Mouse (Mus musculus) liver, embryonic 13.5 days (tissue): ENCODE measurements around the gene Tnfrsf13c. TPM values are rescaled to one million over a fixed set of nuclear protein-coding genes. Genes with fewer than 3 reads are reported as not detected.

Source experiments
- ATAC-seq: fragments of 200-750 bp; cut with Nextera tagmentation; 2 replicates; pipeline ENCODE4 v1.8.0; 2017; ENCODE audit warnings: low read depth, mild to moderate bottlenecking, moderate number of reproducible peaks, moderate library complexity
- DNase-seq: peaks from one replicate; pipeline ENCODE4 v3.0.0; 2022
- H3K27ac ChIP-seq: fragments of 300-500 bp; sonication (generic); 2 replicates; pipeline ENCODE4 v1.5.1; 2015; ENCODE audit warnings: moderate library complexity, mild to moderate bottlenecking, inconsistent platforms
- H3K27me3 ChIP-seq: fragments of 300-500 bp; sonication (generic); 2 replicates; pipeline ENCODE4 v1.6.1; 2015; ENCODE audit warnings: mild to moderate bottlenecking, inconsistent platforms
- H3K36me3 ChIP-seq: fragments of 300-500 bp; sonication (generic); 2 replicates; pipeline ENCODE4 v1.6.1; 2015; ENCODE audit warnings: mild to moderate bottlenecking, inconsistent platforms
- H3K4me1 ChIP-seq: fragments of 300-500 bp; sonication (generic); replicated peaks from 2 replicates; pipeline ENCODE4 v1.6.1; 2015; ENCODE audit warnings: inconsistent platforms
- H3K4me2 ChIP-seq: fragments of 300-500 bp; sonication (generic); 2 replicates; pipeline ENCODE4 v1.6.1; 2015; ENCODE audit warnings: inconsistent platforms, mild to moderate bottlenecking, moderate library complexity
- H3K4me3 ChIP-seq: fragments of 300-500 bp; sonication (generic); replicated peaks from 2 replicates; pipeline ENCODE4 v1.5.1; 2015; ENCODE audit warnings: mild to moderate bottlenecking, inconsistent platforms
- H3K9ac ChIP-seq: fragments of 300-500 bp; sonication (generic); 2 replicates; pipeline ENCODE4 v1.6.1; 2015; ENCODE audit warnings: mild to moderate bottlenecking, inconsistent platforms
- H3K9me3 ChIP-seq: fragments of 300-500 bp; sonication (generic); replicated peaks from 2 replicates; pipeline ENCODE4 v1.6.1; 2016; ENCODE audit warnings: inconsistent platforms
- WGBS: fragments of 180-500 bp; shearing (Covaris S2); methylation state at CpG from one replicate; pipeline ENCODE4 v1.1.7; 2015; ENCODE audit not compliant: insufficient replicate concordance; 5-methylcytosine and 5-hydroxymethylcytosine counted together
- polyA plus RNA-seq: library from polyadenylated mRNA; unstranded; fragments of >200 nt; fragmentation: Nextera tagmentation; extraction: Ambion mirVana; gene quantifications from 2 replicates; pipeline ENCODE4 v1.2.1, GENCODE M21; 2015

Tnfrsf13c gene
- polyA plus RNA-seq, 1 experiment from 2014 or later = 0.38 TPM

- H3K9me3 ChIP-seq = 0 out of 2 replicates have a peak, but pooled peaks cover 4% of the 10 kb centered on the region
- H3K4me2 ChIP-seq = no peak overlapping the region
- H3K4me3 ChIP-seq = no peak overlapping the region
- peaks cover 50% of the 10 kb centered on the region for H3K4me1 ChIP-seq
- H3K27ac ChIP-seq = peak overlapping the region; percentile 98
- no peak overlapping the region for H3K9ac ChIP-seq
- ATAC-seq (no peak), DNase-seq (peak; percentile 35)
- H3K36me3 ChIP-seq = peaks cover 90% of the 10 kb centered on the region
- 96% methylated on average over 10 of the region's 10 CpGs for WGBS
- H3K27me3 ChIP-seq = no peaks in the 10 kb centered on the region
Observed at GRCm38 (mm10) chr15:82188481-82189240, 35.5 kb downstream of the Tnfrsf13c start.

GRCm38 (mm10) chr15:82187924-82188323 is 36.2 kb downstream of the Tnfrsf13c start:
- H3K9me3 ChIP-seq = 0 out of 2 replicates have a peak, but pooled peaks cover 4% of the 10 kb centered on the region
- no peak for DNase-seq
- no peak overlapping the region for H3K9ac ChIP-seq
- H3K4me2 ChIP-seq = no peak overlapping the region
- H3K27me3 ChIP-seq = no peaks in the 10 kb centered on the region
- H3K27ac ChIP-seq = peak overlapping the region; percentile 98
- peaks cover 90% of the 10 kb centered on the region for H3K36me3 ChIP-seq
- H3K4me3 ChIP-seq = no peak overlapping the region
- WGBS = 80% methylated on average over 1 of the region's 1 CpGs
- ATAC-seq = no peak
- peaks cover 57% of the 10 kb centered on the region for H3K4me1 ChIP-seq

DNA sequence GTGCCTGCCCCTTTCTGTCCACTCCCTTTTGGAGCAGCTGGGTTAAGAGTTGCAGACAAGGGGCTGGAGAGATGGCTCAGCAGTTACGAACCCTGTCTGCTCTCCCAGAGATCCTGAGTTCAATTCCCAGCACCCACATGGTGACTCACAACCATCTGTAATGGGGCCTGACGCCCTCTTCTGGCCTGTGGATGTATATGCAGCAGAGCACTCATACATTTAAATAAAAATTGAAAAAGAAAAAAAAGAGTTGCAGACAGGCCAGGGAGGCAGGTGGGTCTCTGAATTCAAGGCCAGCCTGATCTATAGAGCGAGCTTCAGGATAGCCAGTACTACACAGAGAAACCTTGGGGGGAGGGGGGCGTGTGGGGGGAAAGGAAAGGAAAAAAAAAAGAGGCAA is 36.8 kb downstream of the Tnfrsf13c start:
- Histone ChIP-seq H3K9ac (peak overlapping the region; percentile 72; the same call in 1 of the 2 replicates), H3K9me3 (peaks cover 6% of the 10 kb centered on the region), H3K4me3 (no peak overlapping the region), H3K4me2 (peak overlapping the region; percentile 70; the same call in 1 of the 2 replicates), H3K27me3 (no peaks in the 10 kb centered on the region), H3K27ac (peak overlapping the region; percentile 98), H3K36me3 (peaks cover 90% of the 10 kb centered on the region), H3K4me1 (peaks cover 59% of the 10 kb centered on the region)
- no peak for ATAC-seq
- DNase-seq = no peak
- WGBS = 81% methylated on average over 4 of the region's 4 CpGs

- ATAC-seq = no peak
- Histone ChIP-seq H3K4me1 (peaks cover 59% of the 10 kb centered on the region), H3K9me3 (peaks cover 11% of the 10 kb centered on the region), H3K4me3 (no peak overlapping the region), H3K27me3 (no peaks in the 10 kb centered on the region), H3K9ac (peak overlapping the region; percentile 72; the same call in 1 of the 2 replicates), H3K36me3 (peaks cover 90% of the 10 kb centered on the region), H3K4me2 (peak overlapping the region; percentile 70), H3K27ac (peak overlapping the region; percentile 98)
- 52% methylated on average over 5 of the region's 5 CpGs for WGBS
- no peak for DNase-seq
Observed at GRCm38 (mm10) chr15:82186931-82187330, 37.2 kb downstream of the Tnfrsf13c start.

- H3K27ac ChIP-seq = peak overlapping the region; percentile 98
- peaks cover 90% of the 10 kb centered on the region for H3K36me3 ChIP-seq
- peaks cover 13% of the 10 kb centered on the region for H3K9me3 ChIP-seq
- H3K9ac ChIP-seq = peak overlapping the region; percentile 72
- H3K4me1 ChIP-seq = peaks cover 62% of the 10 kb centered on the region
- H3K4me3 ChIP-seq = no peak overlapping the region
- DNase-seq (peak; percentile 75), ATAC-seq (peak; percentile 74)
- 19% methylated on average over 14 of the region's 14 CpGs for WGBS
- no peaks in the 10 kb centered on the region for H3K27me3 ChIP-seq
- H3K4me2 ChIP-seq = peak overlapping the region; percentile 70
Observed at GRCm38 (mm10) chr15:82186131-82186530, 38.0 kb downstream of the Tnfrsf13c start.

DNA sequence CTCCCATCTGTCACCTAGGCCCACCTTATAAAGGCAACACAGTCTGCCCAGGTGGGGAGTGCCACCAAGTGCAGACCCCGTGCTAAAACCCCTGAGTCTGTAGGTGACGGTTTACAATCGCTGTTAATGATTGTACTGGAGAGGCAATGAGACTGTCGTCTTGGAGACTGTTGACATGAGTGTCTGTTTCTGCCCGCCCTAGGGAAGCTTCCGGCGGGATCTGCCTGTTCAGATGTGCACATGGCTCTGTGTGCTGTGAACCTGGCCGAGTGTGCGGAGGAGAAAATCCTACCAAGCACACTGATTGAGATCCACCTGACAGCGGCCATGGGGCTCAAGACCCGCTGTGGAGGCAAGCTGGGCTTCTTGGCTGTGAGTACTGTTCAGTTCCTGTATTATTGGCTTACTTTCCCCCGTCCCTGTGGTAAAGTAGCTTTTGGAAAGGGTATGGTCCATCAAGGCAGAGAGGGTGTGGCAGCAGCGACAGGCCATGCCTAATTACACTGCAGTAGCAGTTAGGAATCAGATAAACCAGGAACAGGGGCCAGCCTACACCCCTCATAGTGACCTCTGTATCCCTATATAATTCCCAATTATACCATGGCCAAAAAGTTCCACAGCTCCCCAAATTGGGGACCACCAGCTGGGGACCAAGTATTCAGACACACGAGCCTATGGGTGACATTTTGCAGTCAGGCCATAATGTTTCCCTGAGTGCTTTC is 38.9 kb downstream of the Tnfrsf13c start:
- ATAC-seq (peak; percentile 41), DNase-seq (no peak)
- peak overlapping the region; percentile 72 for H3K9ac ChIP-seq
- WGBS = 63% methylated on average over 14 of the region's 14 CpGs
- peak overlapping the region; percentile 70 for H3K4me2 ChIP-seq
- no peaks in the 10 kb centered on the region for H3K27me3 ChIP-seq
- peaks cover 66% of the 10 kb centered on the region for H3K4me1 ChIP-seq
- H3K4me3 ChIP-seq = peak overlapping the region; percentile 1; the same call in 1 of the 2 replicates
- peak overlapping the region; percentile 98 for H3K27ac ChIP-seq
- peaks cover 92% of the 10 kb centered on the region for H3K36me3 ChIP-seq
- peaks cover 13% of the 10 kb centered on the region for H3K9me3 ChIP-seq

DNA sequence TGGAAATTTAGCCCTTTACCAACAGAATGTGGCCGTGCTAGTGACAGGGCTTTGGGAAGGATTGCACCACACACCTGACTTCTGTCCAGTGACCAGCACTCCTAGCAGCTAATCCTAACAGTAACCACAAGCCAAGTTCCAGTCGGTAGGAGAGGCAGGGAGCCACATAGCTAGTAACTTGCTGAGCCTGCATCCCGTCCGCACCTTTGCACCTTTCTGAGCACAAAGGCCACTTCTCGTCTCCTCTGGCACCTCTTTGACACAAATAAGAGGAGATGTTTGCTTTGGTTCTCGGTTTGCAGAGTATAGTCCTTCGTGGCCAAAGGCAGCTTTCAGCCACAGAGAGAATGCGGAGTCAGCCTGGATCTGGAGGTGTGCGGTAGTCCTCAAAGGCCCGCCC is 39.5 kb downstream of the Tnfrsf13c start:
- peak overlapping the region; percentile 72 for H3K9ac ChIP-seq
- peaks cover 92% of the 10 kb centered on the region for H3K36me3 ChIP-seq
- H3K4me3 ChIP-seq = peak overlapping the region; percentile 43
- ATAC-seq = no peak
- peak overlapping the region; percentile 70 for H3K4me2 ChIP-seq
- H3K27me3 ChIP-seq = no peaks in the 10 kb centered on the region
- peaks cover 13% of the 10 kb centered on the region for H3K9me3 ChIP-seq
- WGBS = 65% methylated on average over 10 of the region's 10 CpGs
- H3K27ac ChIP-seq = peak overlapping the region; percentile 98
- H3K4me1 ChIP-seq = peaks cover 66% of the 10 kb centered on the region
- DNase-seq = no peak

DNA sequence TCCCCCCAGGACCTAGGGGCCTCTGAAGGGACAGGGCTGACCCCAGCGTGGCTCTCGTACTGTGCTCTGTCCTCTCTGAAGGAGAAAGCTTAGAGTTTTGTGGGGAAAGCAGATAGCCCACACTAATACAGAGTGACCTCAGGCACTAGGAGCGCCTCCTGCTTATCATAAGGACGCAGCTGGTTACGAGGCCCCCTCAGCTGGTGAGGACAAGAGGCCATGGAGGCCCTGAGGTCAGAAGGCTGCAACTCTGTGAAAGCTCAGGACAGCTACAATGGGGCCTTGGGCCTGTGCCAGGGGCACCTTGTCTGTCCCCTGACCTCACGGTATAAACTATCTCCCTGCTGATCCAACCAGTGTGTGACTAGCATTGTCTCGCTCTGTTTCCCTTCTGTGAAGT is 40.0 kb downstream of the Tnfrsf13c start:
- peak overlapping the region; percentile 43 for H3K4me3 ChIP-seq
- peak; percentile 90 for ATAC-seq

GRCm38 (mm10) chr15:82183596-82183995 is 40.6 kb downstream of the Tnfrsf13c start:
- DNase-seq = no peak
- Histone ChIP-seq H3K27ac (peak overlapping the region; percentile 98), H3K4me2 (peak overlapping the region; percentile 70), H3K9ac (peak overlapping the region; percentile 72), H3K4me3 (peak overlapping the region; percentile 43), H3K4me1 (peaks cover 66% of the 10 kb centered on the region), H3K27me3 (no peaks in the 10 kb centered on the region), H3K36me3 (peaks cover 92% of the 10 kb centered on the region), H3K9me3 (peaks cover 13% of the 10 kb centered on the region)
- 67% methylated on average over 10 of the region's 10 CpGs for WGBS
- 0 out of 2 replicates have a peak, but pooled peaks have one; percentile 9 for ATAC-seq

More for the DNA sequence above, 40.0 kb downstream of the Tnfrsf13c start:
- H3K27ac ChIP-seq = peak overlapping the region; percentile 98
- DNase-seq = peak; percentile 87
- peaks cover 13% of the 10 kb centered on the region for H3K9me3 ChIP-seq
- peaks cover 92% of the 10 kb centered on the region for H3K36me3 ChIP-seq
- peak overlapping the region; percentile 70 for H3K4me2 ChIP-seq
- peak overlapping the region; percentile 72 for H3K9ac ChIP-seq
- no peaks in the 10 kb centered on the region for H3K27me3 ChIP-seq
- WGBS = 12% methylated on average over 7 of the region's 7 CpGs
- H3K4me1 ChIP-seq = peaks cover 66% of the 10 kb centered on the region

GRCm38 (mm10) chr15:82182311-82182710 is 41.9 kb downstream of the Tnfrsf13c start:
- peaks cover 53% of the 10 kb centered on the region for H3K4me1 ChIP-seq

DNA sequence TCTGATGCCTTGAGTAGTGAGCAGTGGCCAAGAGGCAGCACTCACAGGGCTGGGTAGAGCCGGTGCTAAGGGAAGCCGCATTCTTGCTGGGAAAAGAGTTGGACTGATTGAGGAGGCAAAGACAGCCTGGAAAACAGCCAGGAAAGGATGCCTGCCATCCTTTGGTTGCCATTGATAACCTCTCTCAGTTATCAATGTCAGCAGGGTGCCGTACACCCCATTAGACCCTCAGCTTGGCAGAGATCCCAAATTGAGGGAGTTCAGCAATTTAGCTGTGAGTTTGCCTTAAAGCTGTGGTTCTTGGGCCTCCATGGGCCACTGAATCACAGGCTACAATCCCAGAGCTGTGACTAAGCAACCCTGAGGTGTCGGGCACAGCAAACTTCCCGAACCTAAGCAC is 43.0 kb downstream of the Tnfrsf13c start:
- WGBS = 86% methylated on average over 5 of the region's 5 CpGs
- Histone ChIP-seq H3K9me3 (peaks cover 9% of the 10 kb centered on the region), H3K27ac (peak overlapping the region; percentile 58), H3K27me3 (no peaks in the 10 kb centered on the region), H3K4me3 (no peak overlapping the region), H3K36me3 (peaks cover 94% of the 10 kb centered on the region), H3K4me2 (no peak overlapping the region), H3K4me1 (peaks cover 41% of the 10 kb centered on the region), H3K9ac (no peak overlapping the region)
- ATAC-seq (no peak), DNase-seq (no peak)

More at GRCm38 (mm10) chr15:82182311-82182710, 41.9 kb downstream of the Tnfrsf13c start:
- H3K4me3 ChIP-seq = no peak overlapping the region
- DNase-seq (no peak), ATAC-seq (no peak)
- 0 out of 2 replicates have a peak overlapping the region, but pooled peaks have one; percentile 58 for H3K27ac ChIP-seq
- 86% methylated on average over 4 of the region's 4 CpGs for WGBS
- peaks cover 12% of the 10 kb centered on the region for H3K9me3 ChIP-seq
- no peak overlapping the region for H3K4me2 ChIP-seq
- H3K9ac ChIP-seq = no peak overlapping the region
- peaks cover 94% of the 10 kb centered on the region for H3K36me3 ChIP-seq
- H3K27me3 ChIP-seq = no peaks in the 10 kb centered on the region
